Mouse (Mus musculus) stomach, embryonic 14.5 days (tissue): ENCODE results near the gene Tpm1. TPM values are rescaled to one million over a fixed set of nuclear protein-coding genes. Genes with fewer than 3 reads are reported as not detected.

Experiments used
- ATAC-seq: fragments of 200-750 bp; cut with Nextera tagmentation; 2 replicates; pipeline ENCODE4 v1.8.0; 2017; ENCODE audit warnings: low read depth, moderate TSS enrichment; ENCODE audit not compliant: insufficient number of reproducible peaks, insufficient read depth, low FRiP score
- H3K27ac ChIP-seq: fragments of 300-500 bp; sonication (generic); 2 replicates; pipeline ENCODE4 v1.5.1; 2014; ENCODE audit warnings: mild to moderate bottlenecking, low read length, moderate library complexity, mixed read lengths
- H3K27me3 ChIP-seq: fragments of 300-500 bp; sonication (generic); 2 replicates; pipeline ENCODE4 v1.6.1; 2014; ENCODE audit warnings: low read length, control low read depth, mixed read lengths; ENCODE audit not compliant: control insufficient read depth, insufficient read depth
- H3K36me3 ChIP-seq: fragments of 300-500 bp; sonication (generic); 2 replicates; pipeline ENCODE4 v1.6.1; 2014; ENCODE audit warnings: mild to moderate bottlenecking, control low read depth, low read length, moderate library complexity, mixed read lengths; ENCODE audit not compliant: control insufficient read depth, insufficient read depth
- H3K4me1 ChIP-seq: fragments of 300-500 bp; sonication (generic); 2 replicates; pipeline ENCODE4 v1.6.1; 2014; ENCODE audit warnings: low read length, control low read depth, mixed read lengths; ENCODE audit not compliant: control insufficient read depth, insufficient read depth
- H3K4me2 ChIP-seq: fragments of 300-500 bp; sonication (generic); replicated peaks from 2 replicates; pipeline ENCODE4 v1.6.1; 2014; ENCODE audit warnings: low read depth, low read length, control low read depth
- H3K4me3 ChIP-seq: fragments of 300-500 bp; sonication (generic); 2 replicates; pipeline ENCODE4 v1.5.1; 2014; ENCODE audit warnings: low read depth, low read length, control low read depth
- H3K9ac ChIP-seq: fragments of 300-500 bp; sonication (generic); replicated peaks from 2 replicates; pipeline ENCODE4 v1.6.1; 2014; ENCODE audit warnings: low read depth, mild to moderate bottlenecking, control low read depth, low read length, moderate library complexity, mixed read lengths
- H3K9me3 ChIP-seq: fragments of 300-500 bp; sonication (generic); 2 replicates; pipeline ENCODE4 v1.6.1; 2016; ENCODE audit warnings: low read depth, low read length, control low read depth; ENCODE audit not compliant: control insufficient read depth
- WGBS: fragments of 180-500 bp; shearing (Covaris S2); extraction: QIAGEN DNeasy Blood & Tissue Kit; methylation state at CpG from one replicate; pipeline ENCODE4 v1.1.7; 2014; 5-methylcytosine and 5-hydroxymethylcytosine counted together
- polyA plus RNA-seq: library from polyadenylated mRNA; unstranded; fragments of >200 nt; fragmentation: Nextera tagmentation; extraction: Ambion mirVana; gene quantifications from 2 replicates; pipeline ENCODE4 v1.2.1, GENCODE M21; 2014

The Tpm1 gene
- polyA plus RNA-seq, 1 experiment from 2014 or later = 1,242 TPM

DNA sequence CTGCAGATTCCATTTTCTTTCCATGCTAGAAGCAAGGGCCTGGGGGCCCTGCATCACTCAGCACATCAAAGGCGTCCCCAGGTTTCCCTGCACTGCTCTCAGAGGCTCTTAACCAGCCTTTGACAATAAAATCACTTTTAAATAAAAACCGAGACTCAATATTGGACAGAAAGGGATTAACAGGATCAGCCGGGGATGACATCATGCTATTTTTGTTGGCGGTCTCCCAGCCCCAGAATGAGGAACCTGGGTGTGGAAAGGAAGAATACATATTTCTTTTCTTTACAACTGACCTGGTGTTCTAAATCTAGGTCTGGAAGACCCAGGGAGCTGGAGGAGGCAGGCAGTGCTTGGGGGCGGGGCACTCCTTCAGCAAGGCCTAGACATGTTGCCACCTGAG lies 32.5 kb upstream of the Tpm1 start:
- Histone ChIP-seq H3K4me3 (no peak overlapping the region), H3K4me2 (no peak overlapping the region), H3K9me3 (no peaks in the 10 kb centered on the region), H3K36me3 (no peaks in the 10 kb centered on the region), H3K4me1 (peaks cover 18% of the 10 kb centered on the region; the same call in 1 of the 2 replicates), H3K27me3 (no peaks in the 10 kb centered on the region), H3K27ac (peak overlapping the region; percentile 72), H3K9ac (no peak overlapping the region)
- 33% methylated on average over 5 of the region's 5 CpGs for WGBS
- ATAC-seq = peak; percentile 34; the same call in 1 of the 2 replicates

DNA sequence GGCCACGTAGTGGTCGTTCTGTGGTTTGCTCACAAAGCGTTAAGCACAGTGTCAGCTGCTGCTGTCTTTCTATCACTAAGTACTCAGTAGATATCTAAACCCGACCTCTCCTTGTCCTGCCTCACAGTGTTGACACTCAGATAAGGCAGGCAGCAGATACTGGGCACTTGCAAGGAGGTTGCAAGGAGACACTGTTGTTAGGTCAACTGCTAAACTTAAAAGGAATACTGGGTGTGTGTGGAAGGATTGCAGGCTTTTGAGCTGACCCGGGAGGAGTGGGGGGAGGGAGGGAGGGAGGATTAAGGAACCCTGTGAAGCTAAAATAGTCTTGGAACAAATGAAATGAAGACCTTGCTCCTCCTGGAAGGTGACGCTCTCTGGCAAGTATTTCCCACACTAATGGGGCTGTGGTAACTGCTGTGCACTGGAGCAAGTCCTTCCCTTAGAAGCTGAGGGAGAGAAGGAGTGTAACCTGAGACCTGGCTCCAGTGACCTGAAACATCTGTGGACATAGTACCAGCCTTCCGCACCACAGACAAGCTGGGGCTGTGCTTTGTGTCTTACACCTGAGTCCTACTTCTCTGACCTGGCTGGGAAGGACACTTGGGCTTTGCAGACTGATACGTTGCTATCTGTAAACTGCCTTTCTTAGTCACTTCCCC lies 28.6 kb upstream of the Tpm1 start:
- 17% methylated on average over 8 of the region's 8 CpGs for WGBS
- peak overlapping the region; percentile 88 for H3K27ac ChIP-seq
- peak; percentile 90 for ATAC-seq
- H3K4me2 ChIP-seq = no peak overlapping the region
- no peaks in the 10 kb centered on the region for H3K36me3 ChIP-seq
- H3K9ac ChIP-seq = no peak overlapping the region
- H3K27me3 ChIP-seq = no peaks in the 10 kb centered on the region
- no peaks in the 10 kb centered on the region for H3K9me3 ChIP-seq
- H3K4me3 ChIP-seq = no peak overlapping the region
- peaks cover 18% of the 10 kb centered on the region; the same call in 1 of the 2 replicates for H3K4me1 ChIP-seq

DNA sequence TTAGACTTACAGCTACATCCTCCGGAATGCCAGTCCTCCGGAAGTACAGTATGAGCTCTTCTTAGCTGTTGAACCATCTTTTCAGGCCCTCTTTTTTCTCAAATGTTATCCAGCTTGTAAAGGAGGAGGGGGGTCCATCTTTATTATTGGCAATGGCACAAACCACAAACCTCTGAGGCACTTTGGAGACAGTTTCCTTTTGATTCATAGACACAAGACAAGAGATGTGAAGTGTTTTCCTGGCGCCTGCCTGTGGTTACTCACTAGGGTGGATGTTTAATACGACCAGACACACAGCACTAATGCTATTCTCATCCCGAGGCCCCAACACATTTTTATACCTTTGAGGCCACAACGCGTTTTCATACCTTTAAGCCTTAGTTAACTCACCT lies 28.1 kb upstream of the Tpm1 start:
- Histone ChIP-seq H3K27ac (peak overlapping the region; percentile 56; the same call in 1 of the 2 replicates), H3K27me3 (no peaks in the 10 kb centered on the region), H3K9me3 (no peaks in the 10 kb centered on the region), H3K4me1 (peaks cover 18% of the 10 kb centered on the region; the same call in 1 of the 2 replicates), H3K9ac (no peak overlapping the region), H3K36me3 (no peaks in the 10 kb centered on the region), H3K4me2 (no peak overlapping the region), H3K4me3 (no peak overlapping the region)
- ATAC-seq = no peak
- 57% methylated on average over 7 of the region's 7 CpGs for WGBS

DNA sequence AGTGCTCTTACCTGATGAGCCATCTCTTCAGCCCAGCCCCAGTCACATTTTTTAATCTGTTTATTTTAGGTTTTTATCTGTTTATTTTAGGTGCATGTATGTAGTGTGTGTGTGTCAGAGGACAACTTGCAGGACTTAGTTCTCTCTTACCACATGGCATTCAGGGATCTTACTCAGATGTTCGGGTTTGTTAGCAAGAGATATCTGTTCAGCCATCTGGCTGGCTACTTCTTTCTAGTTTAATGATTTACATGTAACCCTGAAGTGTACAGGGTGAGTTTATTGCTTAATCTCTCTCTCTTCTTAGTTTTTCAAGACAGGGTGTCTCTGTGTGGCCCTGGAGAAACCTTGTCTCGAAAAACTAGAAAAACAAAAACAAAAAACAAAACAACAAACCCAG lies 23.0 kb upstream of the Tpm1 start:
- ATAC-seq = no peak
- Histone ChIP-seq H3K4me3 (no peak overlapping the region), H3K36me3 (no peaks in the 10 kb centered on the region), H3K27ac (peak overlapping the region; percentile 86; the same call in 1 of the 2 replicates), H3K9me3 (no peaks in the 10 kb centered on the region), H3K27me3 (no peaks in the 10 kb centered on the region), H3K4me1 (0 out of 2 replicates have a peak, but pooled peaks cover 3% of the 10 kb centered on the region), H3K9ac (no peak overlapping the region), H3K4me2 (no peak overlapping the region)
- 35% methylated on average over 2 of the region's 2 CpGs for WGBS

DNA sequence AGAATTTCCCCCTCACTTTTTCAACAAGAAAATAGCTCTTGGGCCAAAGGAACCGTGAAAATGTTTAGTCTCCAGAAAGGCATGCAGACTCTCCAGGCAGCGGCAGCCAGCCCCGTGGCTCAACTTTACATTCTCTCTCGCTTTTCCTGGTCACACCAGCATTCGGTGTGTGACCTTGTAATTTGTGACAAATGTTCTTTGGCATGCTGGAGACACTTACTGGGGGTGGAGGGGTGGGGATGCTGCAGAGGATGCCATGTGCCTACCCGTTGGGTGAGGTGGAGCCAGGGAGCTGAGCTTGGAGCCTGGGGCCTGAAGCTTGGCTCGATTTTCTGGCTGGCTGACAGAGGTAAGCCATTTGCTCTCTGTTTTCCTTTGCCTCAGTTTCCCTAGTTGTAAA lies 22.4 kb upstream of the Tpm1 start:
- no peaks in the 10 kb centered on the region for H3K9me3 ChIP-seq
- WGBS = 12% methylated on average over 7 of the region's 7 CpGs
- peak overlapping the region; percentile 86 for H3K27ac ChIP-seq
- H3K4me3 ChIP-seq = no peak overlapping the region
- 0 out of 2 replicates have a peak, but pooled peaks cover 3% of the 10 kb centered on the region for H3K4me1 ChIP-seq
- no peak overlapping the region for H3K9ac ChIP-seq
- no peaks in the 10 kb centered on the region for H3K27me3 ChIP-seq
- ATAC-seq = no peak
- peak overlapping the region; percentile 19; the same call in 1 of the 2 replicates for H3K4me2 ChIP-seq
- H3K36me3 ChIP-seq = no peaks in the 10 kb centered on the region

DNA sequence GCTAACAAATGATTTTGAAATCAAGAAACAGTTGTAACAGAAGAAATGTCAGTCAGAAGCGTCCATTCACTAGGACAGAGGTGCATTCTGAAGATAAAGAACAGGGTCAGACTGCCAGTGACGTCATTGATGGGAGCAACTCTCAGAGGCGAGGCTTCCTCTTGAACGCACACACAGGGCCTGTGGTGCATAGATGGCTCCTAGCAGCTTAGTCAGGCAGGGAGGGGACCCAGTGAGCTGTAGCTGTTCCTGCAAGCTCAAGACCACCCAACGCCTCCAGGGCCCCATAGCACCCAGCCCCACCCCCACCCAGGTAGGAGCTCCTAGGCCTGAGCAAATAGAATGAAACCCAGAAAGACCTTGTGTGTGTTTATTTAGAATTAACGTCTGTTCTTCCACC lies 21.9 kb upstream of the Tpm1 start:
- 26% methylated on average over 6 of the region's 6 CpGs for WGBS
- no peaks in the 10 kb centered on the region for H3K27me3 ChIP-seq
- 0 out of 2 replicates have a peak, but pooled peaks cover 3% of the 10 kb centered on the region for H3K4me1 ChIP-seq
- H3K27ac ChIP-seq = peak overlapping the region; percentile 86
- no peaks in the 10 kb centered on the region for H3K36me3 ChIP-seq
- H3K9ac ChIP-seq = no peak overlapping the region
- no peak overlapping the region for H3K4me3 ChIP-seq
- ATAC-seq = peak; percentile 67; the same call in 1 of the 2 replicates
- H3K9me3 ChIP-seq = no peaks in the 10 kb centered on the region
- no peak overlapping the region for H3K4me2 ChIP-seq

DNA sequence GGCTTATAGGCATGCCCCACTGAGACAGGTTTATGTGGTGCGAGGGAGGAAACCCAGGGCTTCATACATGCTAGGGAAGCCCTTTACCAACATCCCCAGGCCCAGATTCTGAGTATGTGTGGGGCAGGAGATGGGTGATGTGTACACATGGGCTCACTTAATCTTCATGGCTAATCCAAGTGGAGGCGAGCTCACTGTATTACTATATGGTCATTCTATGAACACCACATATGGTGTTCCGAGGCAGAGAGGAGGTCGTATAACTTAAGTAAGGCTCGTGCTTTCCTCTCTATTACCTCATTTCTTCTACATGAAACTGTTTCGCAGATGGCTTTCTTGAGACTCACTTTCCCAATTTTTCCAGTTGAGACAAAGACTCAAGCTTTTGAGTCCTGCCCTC lies 17.4 kb upstream of the Tpm1 start:
- 89% methylated on average over 6 of the region's 6 CpGs for WGBS
- H3K27ac ChIP-seq = no peak overlapping the region

DNA sequence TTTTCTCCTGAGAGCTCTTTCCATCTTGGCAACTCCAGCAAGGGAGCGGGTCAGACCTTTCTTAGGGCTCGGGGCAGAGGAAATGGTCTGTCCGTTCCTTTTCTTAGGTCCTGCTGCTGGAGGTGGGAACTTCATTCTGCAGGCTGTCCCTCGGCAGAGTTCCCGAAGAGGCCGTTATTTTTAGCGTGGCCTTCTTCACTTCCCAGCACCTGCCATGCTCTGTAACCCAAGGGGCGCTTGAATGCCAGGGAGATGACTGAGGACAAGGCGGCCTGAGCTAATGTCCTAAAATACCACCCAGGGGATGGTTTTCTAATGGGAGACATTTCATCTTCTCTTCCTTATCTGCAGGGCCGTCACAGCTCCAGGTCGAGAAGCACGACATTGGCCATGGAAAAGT lies 10.5 kb upstream of the Tpm1 start:
- Histone ChIP-seq H3K4me2 (no peak overlapping the region), H3K4me1 (no peaks in the 10 kb centered on the region), H3K9ac (no peak overlapping the region), H3K36me3 (no peaks in the 10 kb centered on the region), H3K4me3 (no peak overlapping the region), H3K27ac (no peak overlapping the region), H3K27me3 (no peaks in the 10 kb centered on the region), H3K9me3 (no peaks in the 10 kb centered on the region)
- WGBS = 80% methylated on average over 12 of the region's 12 CpGs
- ATAC-seq = no peak

More for the DNA sequence above, 17.4 kb upstream of the Tpm1 start:
- no peaks in the 10 kb centered on the region for H3K36me3 ChIP-seq
- H3K27me3 ChIP-seq = no peaks in the 10 kb centered on the region
- no peak overlapping the region for H3K4me3 ChIP-seq
- H3K9me3 ChIP-seq = no peaks in the 10 kb centered on the region
- no peak overlapping the region for H3K4me2 ChIP-seq
- H3K9ac ChIP-seq = no peak overlapping the region
- H3K4me1 ChIP-seq = 0 out of 2 replicates have a peak, but pooled peaks cover under 1% of the 10 kb centered on the region
- ATAC-seq = no peak

DNA sequence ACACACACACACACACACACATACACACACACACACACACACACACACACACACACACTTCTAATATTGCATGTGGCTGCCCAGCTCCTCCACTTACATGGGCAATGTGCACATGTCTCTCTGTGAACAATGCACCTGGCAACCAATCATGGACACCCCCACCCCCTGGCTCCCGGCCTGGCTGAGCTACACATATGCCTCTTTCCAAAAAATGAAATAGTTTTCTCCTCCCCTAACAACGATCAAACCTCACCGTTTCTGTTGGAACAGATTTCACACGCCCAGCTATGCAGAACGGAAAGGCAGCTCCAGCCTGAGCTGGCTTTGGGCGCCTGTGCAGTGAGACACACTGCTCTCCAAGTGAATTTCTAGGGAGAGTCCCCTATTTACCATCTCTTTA lies 9.2 kb upstream of the Tpm1 start:
- WGBS = 66% methylated on average over 6 of the region's 6 CpGs
- no peak for ATAC-seq
- Histone ChIP-seq H3K27me3 (no peaks in the 10 kb centered on the region), H3K9ac (no peak overlapping the region), H3K36me3 (no peaks in the 10 kb centered on the region), H3K4me2 (no peak overlapping the region), H3K9me3 (no peaks in the 10 kb centered on the region), H3K27ac (no peak overlapping the region), H3K4me3 (no peak overlapping the region), H3K4me1 (no peaks in the 10 kb centered on the region)
